Mouse (Mus musculus): ENCODE data around the gene Usp29. TPM values are rescaled to one million over a fixed set of nuclear protein-coding genes. Genes with fewer than 3 reads are reported as not detected.
"Not testable (repeated sequence)": the region's sequence is repeated elsewhere in the genome, so short reads cannot be mapped to it uniquely, and the experiment has no call there.

Gene Usp29
- polyA plus RNA-seq, 2 experiments from 2014 or later = not detected

- ATAC-seq = no peak
Measured at GRCm38 (mm10) chr7:6929286-6929685, 198.9 kb downstream of the Usp29 start.

- no peak for ATAC-seq
Measured at GRCm38 (mm10) chr7:6934741-6935140, 204.4 kb downstream of the Usp29 start.

- peak; percentile 80 for ATAC-seq
Measured at GRCm38 (mm10) chr7:6937040-6937439, 206.7 kb downstream of the Usp29 start.

GRCm38 (mm10) chr7:6940761-6941231 lies 210.4 kb downstream of the Usp29 start:
- ATAC-seq = peak; percentile 66

- not testable (repeated sequence) for ATAC-seq
Measured at GRCm38 (mm10) chr7:6948061-6948460, 217.7 kb downstream of the Usp29 start.

- no peak for ATAC-seq
Measured at GRCm38 (mm10) chr7:6956576-6956975, 226.2 kb downstream of the Usp29 start.

- no peak for ATAC-seq
Measured at GRCm38 (mm10) chr7:6958574-6958973, 228.2 kb downstream of the Usp29 start.

- ATAC-seq = no peak
Measured at GRCm38 (mm10) chr7:6973566-6973965, 243.2 kb downstream of the Usp29 start.

GRCm38 (mm10) chr7:6976890-6977289 lies 246.5 kb downstream of the Usp29 start:
- no peak for ATAC-seq

- ATAC-seq = not testable (repeated sequence)
Measured at GRCm38 (mm10) chr7:6995251-6995650, 264.9 kb downstream of the Usp29 start, which contains the start of gene Aurkc. Gene Aurkc, plus strand, starts transcription at chr7:6995300.

- ATAC-seq = not testable (repeated sequence)
Measured at GRCm38 (mm10) chr7:6998914-6999313, 268.5 kb downstream of the Usp29 start.

GRCm38 (mm10) chr7:7005441-7005840 lies 275.1 kb downstream of the Usp29 start:
- not testable (repeated sequence) for ATAC-seq

Other genes starting within 250 kb of the Usp29 start
- gene Olfr5, start 243.6 kb upstream of the Usp29 start, polyA plus RNA-seq (2017; shearing (Covaris generic)) = not detected
- not detected for gene Olfr1347, start 230.8 kb upstream of the Usp29 start, polyA plus RNA-seq (2017; shearing (Covaris generic))
- gene Olfr1348, start 221.8 kb upstream of the Usp29 start, polyA plus RNA-seq (2017; shearing (Covaris generic)) = under 1 TPM in 1 of 2 experiments, not detected in 1; 0.95 TPM
- not detected for gene Olfr1349, start 207.6 kb upstream of the Usp29 start, polyA plus RNA-seq (2017; shearing (Covaris generic))
- gene Olfr1350, start 165.7 kb upstream of the Usp29 start, polyA plus RNA-seq (2017; shearing (Covaris generic)) = not detected
- gene Zim1, start 34.1 kb upstream of the Usp29 start, polyA plus RNA-seq (2017; shearing (Covaris generic)) = not detected
- not detected for gene Peg3, start 147 bp upstream of the Usp29 start, polyA plus RNA-seq (2017; shearing (Covaris generic))

Measured in activated CD4-positive, CD25-positive, alpha-beta regulatory T cell, adult 4 months (primary cell).